Mouse (Mus musculus): Measurements from ENCODE around the gene Arhgef28. TPM values are rescaled to one million over a fixed set of nuclear protein-coding genes. Genes with fewer than 3 reads are reported as not detected.

Arhgef28 gene
- 21.9 and 29.9 TPM in 2 replicates for total RNA-seq (2014; rRNA removed)
- 28.4 and 29.2 TPM in 2 replicates for polyA plus RNA-seq (2015; fragmentation: Nextera tagmentation; extraction: Ambion mirVana)

DNA sequence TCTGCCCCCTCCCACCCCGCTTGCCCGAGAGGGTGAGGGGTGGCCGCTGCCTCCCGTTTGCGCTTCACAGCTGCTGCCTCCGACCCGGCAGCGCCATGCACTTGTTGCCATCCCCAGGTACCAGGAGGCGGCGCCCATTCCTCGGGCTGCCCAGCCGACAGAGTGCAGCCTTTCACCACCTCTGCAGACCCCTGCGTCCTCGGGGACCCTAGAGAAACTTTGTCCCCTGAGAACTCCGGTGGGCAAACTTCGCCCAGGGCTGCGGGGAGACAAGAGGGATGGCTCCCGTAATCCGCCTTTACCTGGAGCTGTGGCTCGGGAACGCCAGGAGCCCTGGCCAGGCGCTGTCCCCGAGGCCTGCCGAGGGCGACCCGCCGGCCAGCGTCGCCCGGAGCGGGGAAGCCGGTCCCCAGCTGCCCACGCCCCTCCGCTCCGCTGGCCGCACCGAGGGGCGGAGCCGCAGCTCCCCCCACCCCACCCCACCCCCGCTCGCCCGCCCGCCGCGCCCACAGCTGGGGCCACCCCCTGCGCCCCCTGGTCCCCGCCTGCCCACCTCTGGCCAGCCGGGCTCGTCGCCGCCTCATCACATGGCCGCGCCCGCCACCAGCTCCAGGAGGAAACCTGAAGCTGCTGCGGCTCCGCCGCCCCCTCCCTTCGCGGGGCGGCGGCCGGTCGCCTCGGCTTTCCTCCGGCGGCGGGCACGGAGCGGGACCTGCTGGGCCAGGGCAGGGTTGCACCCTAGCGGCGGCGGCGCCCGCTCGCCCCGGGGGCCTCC, at the start of gene Arhgef28:
TSS of gene Arhgef28 (minus strand) at position 669 of the 775 bp plus-strand sequence.
- no peaks in the 10 kb centered on the region for H3K36me3 ChIP-seq (ENCODE audit: insufficient read depth, low read length)
- H3K4me1 ChIP-seq (ENCODE audit: insufficient read depth, low read length): no peaks in the 10 kb centered on the region
- peak within 1 kb of the TSS; percentile 99 for H3K4me2 ChIP-seq (ENCODE audit: low read depth, low read length)
- under 1% methylated on average over 41 of the region's 76 CpGs for WGBS
- peak; percentile 70 for TF ChIP-seq CTCF (IDR thresholded peaks at IDR 0.05; ENCODE audit: low read depth)
- ATAC-seq: peak; percentile 83
- peak within 1 kb of the TSS; percentile 68 for H3K9ac ChIP-seq (replicated peaks; ENCODE audit: low read length)
- peak within 1 kb of the TSS; percentile 56 for H3K4me3 ChIP-seq (ENCODE audit: low read length)
- no peaks in the 10 kb centered on the region for H3K9me3 ChIP-seq (ENCODE audit: low read length)
- peak within 1 kb of the TSS; percentile 72 for H3K27ac ChIP-seq
- H3K27me3 ChIP-seq (ENCODE audit: insufficient read depth, low read length): no peaks in the 10 kb centered on the region
- peak; percentile 65 for DNase-seq (ENCODE audit: low spot score)

DNA sequence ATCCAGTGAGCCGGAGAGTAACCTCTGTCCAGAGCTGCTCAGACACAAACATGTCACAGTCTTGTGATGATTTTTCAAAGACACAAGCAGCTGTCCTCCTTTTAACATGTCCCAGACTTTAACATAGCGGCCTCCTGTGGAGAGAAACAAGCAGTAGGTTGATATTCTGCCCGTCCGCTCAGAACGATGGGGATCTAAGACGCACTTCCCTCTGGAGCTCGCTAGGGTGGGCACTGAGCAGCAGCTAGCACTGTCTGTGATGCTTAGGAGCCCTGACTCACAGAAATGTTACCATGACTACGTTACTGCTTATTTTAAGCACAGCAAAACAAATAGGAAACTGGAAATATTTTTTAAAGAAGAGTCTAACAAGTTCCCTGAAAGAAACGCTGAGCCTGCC, 48.7 kb upstream of the Arhgef28 start:
- no peaks in the 10 kb centered on the region for H3K9me3 ChIP-seq (ENCODE audit: low read length)
- no peaks in the 10 kb centered on the region for H3K4me1 ChIP-seq (ENCODE audit: insufficient read depth, low read length)
- WGBS: 66% methylated on average over 9 of the region's 9 CpGs
- peaks cover 46% of the 10 kb centered on the region for H3K36me3 ChIP-seq (ENCODE audit: insufficient read depth, low read length)
- peak; percentile 30 for DNase-seq (ENCODE audit: low spot score)
- H3K4me2 ChIP-seq (ENCODE audit: low read depth, low read length): no peak overlapping the region
- peak; percentile 28; the same call in 1 of the 2 replicates for TF ChIP-seq CTCF (IDR thresholded peaks at IDR 0.05; ENCODE audit: low read depth)
- no peak for ATAC-seq
- H3K27ac ChIP-seq: no peak overlapping the region
- no peak overlapping the region for H3K4me3 ChIP-seq (ENCODE audit: low read length)
- H3K27me3 ChIP-seq (ENCODE audit: insufficient read depth, low read length): no peaks in the 10 kb centered on the region
- H3K9ac ChIP-seq (replicated peaks; ENCODE audit: low read length): no peak overlapping the region

DNA sequence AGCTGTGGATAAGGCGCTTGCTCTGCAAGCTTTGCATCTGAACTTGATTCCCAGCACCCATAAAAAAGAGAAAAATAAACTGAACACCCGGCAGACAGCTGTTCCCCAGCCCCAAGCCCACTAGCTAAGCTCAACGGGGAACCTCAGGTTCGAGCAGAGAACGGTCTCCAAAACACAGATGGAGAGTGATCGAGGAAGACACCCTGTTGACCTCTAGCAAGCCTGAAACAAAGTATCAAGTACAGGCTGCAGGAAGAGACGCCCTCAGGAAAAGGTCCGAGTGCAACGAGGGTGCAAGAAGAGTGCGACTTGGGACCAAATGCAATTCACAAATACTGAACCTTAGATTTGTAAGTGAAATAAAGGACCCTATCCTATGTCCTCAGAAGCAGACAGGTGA, 43.4 kb upstream of the Arhgef28 start:
- WGBS: 91% methylated on average over 10 of the region's 10 CpGs
- H3K36me3 ChIP-seq (ENCODE audit: insufficient read depth, low read length): peaks cover 52% of the 10 kb centered on the region
- no peak overlapping the region for H3K9ac ChIP-seq (replicated peaks; ENCODE audit: low read length)
- no peak for ATAC-seq
- no peak overlapping the region for H3K4me3 ChIP-seq (ENCODE audit: low read length)
- H3K9me3 ChIP-seq (ENCODE audit: low read length): no peaks in the 10 kb centered on the region
- TF ChIP-seq CTCF (IDR thresholded peaks at IDR 0.05; ENCODE audit: low read depth): no peak
- H3K4me2 ChIP-seq (ENCODE audit: low read depth, low read length): no peak overlapping the region
- no peak for DNase-seq (ENCODE audit: low spot score)
- H3K27ac ChIP-seq: no peak overlapping the region
- H3K4me1 ChIP-seq (ENCODE audit: insufficient read depth, low read length): no peaks in the 10 kb centered on the region
- H3K27me3 ChIP-seq (ENCODE audit: insufficient read depth, low read length): no peaks in the 10 kb centered on the region

DNA sequence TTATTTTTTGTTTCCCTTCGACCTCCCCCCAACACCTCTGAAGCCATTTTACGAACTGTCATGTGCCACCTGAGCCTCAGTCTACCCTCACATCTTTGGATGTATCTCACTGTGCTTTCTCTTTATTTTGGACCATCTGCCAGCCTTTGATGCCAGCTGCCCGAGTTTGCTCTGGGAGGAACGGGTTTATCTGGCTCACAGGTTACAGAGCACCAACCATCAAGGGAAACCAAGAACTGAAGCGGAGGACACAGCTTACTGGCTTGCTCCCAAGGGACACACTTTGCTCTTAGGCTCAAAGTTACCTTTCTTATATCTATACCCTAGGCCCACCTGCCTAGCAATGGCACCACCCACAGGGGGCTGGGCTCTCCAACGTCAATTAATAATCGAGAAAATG, 39.1 kb upstream of the Arhgef28 start:
- WGBS: 48% methylated on average over 7 of the region's 7 CpGs
- ATAC-seq: peak; percentile 36; the same call in 1 of the 2 replicates
- peaks cover 27% of the 10 kb centered on the region for H3K36me3 ChIP-seq (ENCODE audit: insufficient read depth, low read length)
- no peak for DNase-seq (ENCODE audit: low spot score)
- H3K4me1 ChIP-seq (ENCODE audit: insufficient read depth, low read length): no peaks in the 10 kb centered on the region
- H3K4me2 ChIP-seq (ENCODE audit: low read depth, low read length): no peak overlapping the region
- no peaks in the 10 kb centered on the region for H3K27me3 ChIP-seq (ENCODE audit: insufficient read depth, low read length)
- H3K27ac ChIP-seq: no peak overlapping the region
- H3K4me3 ChIP-seq (ENCODE audit: low read length): no peak overlapping the region
- no peak overlapping the region for H3K9ac ChIP-seq (replicated peaks; ENCODE audit: low read length)
- no peak for TF ChIP-seq CTCF (IDR thresholded peaks at IDR 0.05; ENCODE audit: low read depth)
- H3K9me3 ChIP-seq (ENCODE audit: low read length): no peaks in the 10 kb centered on the region

DNA sequence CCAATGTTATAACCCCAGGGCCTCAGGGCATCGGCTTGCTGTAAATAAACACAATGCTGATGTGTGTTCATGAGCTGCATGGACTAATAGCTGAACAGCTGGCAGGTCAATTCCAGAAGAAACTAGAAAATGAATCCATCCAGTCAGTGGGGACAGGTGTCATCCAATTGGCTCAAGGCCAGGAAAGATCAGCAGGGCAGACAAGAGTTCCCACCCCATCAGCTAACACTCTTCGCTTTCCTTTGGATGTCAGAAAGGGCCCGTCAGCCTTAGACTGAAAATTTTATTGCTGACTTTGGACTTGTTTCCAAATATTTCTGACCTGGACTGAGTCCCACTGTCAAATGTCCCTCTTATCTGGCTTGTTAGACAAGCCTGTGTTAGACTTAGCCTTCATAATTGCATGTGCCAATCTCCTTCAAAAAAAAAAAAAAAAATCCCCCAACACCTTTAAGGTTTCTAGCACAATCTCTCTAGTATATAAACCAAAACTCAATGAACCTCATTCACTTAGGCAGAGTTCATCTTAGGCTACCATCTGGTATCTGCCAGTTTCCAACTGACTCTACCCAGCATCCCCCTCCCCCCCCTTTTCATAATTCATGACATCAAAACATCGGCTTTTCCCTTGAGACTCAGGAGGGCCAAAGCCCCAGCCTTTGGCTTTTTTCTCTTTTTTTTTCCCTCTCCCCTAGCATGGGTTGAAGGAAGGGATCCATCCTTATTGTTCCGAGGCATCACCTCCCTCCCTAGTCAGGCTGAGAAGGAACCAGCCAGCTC, 38.5 kb upstream of the Arhgef28 start:
- H3K4me3 ChIP-seq (ENCODE audit: low read length): no peak overlapping the region
- no peak overlapping the region for H3K4me2 ChIP-seq (ENCODE audit: low read depth, low read length)
- ATAC-seq (peak; percentile 54; the same call in 1 of the 2 replicates), DNase-seq (ENCODE audit: low spot score) (peak; percentile 43)
- H3K4me1 ChIP-seq (ENCODE audit: insufficient read depth, low read length): no peaks in the 10 kb centered on the region
- H3K9ac ChIP-seq (replicated peaks; ENCODE audit: low read length): no peak overlapping the region
- TF ChIP-seq CTCF (IDR thresholded peaks at IDR 0.05; ENCODE audit: low read depth): no peak
- no peaks in the 10 kb centered on the region for H3K27me3 ChIP-seq (ENCODE audit: insufficient read depth, low read length)
- WGBS: 50% methylated on average over 5 of the region's 5 CpGs
- H3K36me3 ChIP-seq (ENCODE audit: insufficient read depth, low read length): peaks cover 21% of the 10 kb centered on the region
- H3K27ac ChIP-seq: no peak overlapping the region
- no peaks in the 10 kb centered on the region for H3K9me3 ChIP-seq (ENCODE audit: low read length)

DNA sequence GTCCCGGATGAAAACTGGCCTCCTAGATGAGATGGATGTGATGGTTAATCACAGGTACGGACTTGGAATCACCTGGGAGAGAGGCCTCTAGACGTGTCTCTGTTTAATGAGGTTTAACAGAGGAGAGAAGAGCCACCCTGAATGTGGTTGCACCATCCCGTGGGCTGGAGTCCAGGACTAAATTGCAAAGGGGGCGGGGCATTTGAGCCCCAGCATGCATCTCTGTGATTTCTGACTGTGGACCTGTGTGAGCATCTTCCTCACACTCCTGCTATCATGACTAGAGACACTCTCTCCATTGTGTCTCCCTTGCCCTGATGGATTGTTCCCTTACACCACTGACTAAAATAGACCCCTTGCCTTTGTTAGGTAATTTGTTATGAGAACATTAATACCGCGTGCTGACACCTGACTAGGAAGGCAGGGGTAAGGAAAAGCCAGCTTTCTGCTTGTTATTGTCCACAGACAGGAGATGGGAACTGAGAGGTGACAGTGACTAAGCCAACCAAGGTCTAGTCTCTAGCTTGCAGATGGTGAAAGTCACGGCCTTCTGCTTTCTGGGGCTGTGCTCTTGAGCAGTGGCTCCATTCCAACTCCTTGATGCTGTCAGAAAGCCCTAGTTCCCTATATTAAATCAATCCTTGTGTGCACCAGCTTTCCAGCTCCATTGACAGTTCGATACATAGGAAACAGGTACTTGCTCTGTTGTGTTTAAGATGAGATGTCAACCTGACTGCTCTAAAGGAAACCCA, 35.5 kb upstream of the Arhgef28 start:
- no peak overlapping the region for H3K4me3 ChIP-seq (ENCODE audit: low read length)
- no peaks in the 10 kb centered on the region for H3K36me3 ChIP-seq (ENCODE audit: insufficient read depth, low read length)
- H3K27me3 ChIP-seq (ENCODE audit: insufficient read depth, low read length): no peaks in the 10 kb centered on the region
- H3K27ac ChIP-seq: no peak overlapping the region
- no peak for ATAC-seq
- DNase-seq (ENCODE audit: low spot score): no peak
- no peak overlapping the region for H3K4me2 ChIP-seq (ENCODE audit: low read depth, low read length)
- H3K9ac ChIP-seq (replicated peaks; ENCODE audit: low read length): no peak overlapping the region
- no peaks in the 10 kb centered on the region for H3K9me3 ChIP-seq (ENCODE audit: low read length)
- 68% methylated on average over 9 of the region's 9 CpGs for WGBS
- no peaks in the 10 kb centered on the region for H3K4me1 ChIP-seq (ENCODE audit: insufficient read depth, low read length)
- TF ChIP-seq CTCF (IDR thresholded peaks at IDR 0.05; ENCODE audit: low read depth): no peak

Data from hindbrain, postnatal 0 days (tissue).